Mouse (Mus musculus) neural tube, embryonic 11.5 days (tissue): ENCODE results near the gene Cdr2. TPM values are rescaled to one million over a fixed set of nuclear protein-coding genes. Genes with fewer than 3 reads are reported as not detected.
A peak's percentile ranks its signal among the peaks of the same experiment; 100 is the strongest.

Experiments used
- ATAC-seq: fragments of 200-750 bp; cut with Nextera tagmentation; 2 replicates; pipeline ENCODE4 v1.8.0; 2017; ENCODE audit warnings: moderate number of reproducible peaks, mild to moderate bottlenecking, moderate TSS enrichment, moderate library complexity; ENCODE audit not compliant: insufficient read depth, low FRiP score, low TSS enrichment
- DNase-seq: peaks from one replicate; pipeline ENCODE4 v3.0.0-alpha.2; 2015; ENCODE audit warnings: low spot score
- H3K27ac ChIP-seq: fragments of 300-500 bp; sonication (generic); 2 replicates; pipeline ENCODE4 v1.5.1; 2014; ENCODE audit warnings: low read depth, mild to moderate bottlenecking, low read length
- H3K27me3 ChIP-seq: fragments of 300-500 bp; sonication (generic); 2 replicates; pipeline ENCODE4 v1.6.1; 2014; ENCODE audit warnings: mild to moderate bottlenecking, low read length, mixed read lengths; ENCODE audit not compliant: control insufficient read depth, insufficient read depth
- H3K36me3 ChIP-seq: fragments of 300-500 bp; sonication (generic); 2 replicates; pipeline ENCODE4 v1.6.1; 2014; ENCODE audit warnings: mild to moderate bottlenecking, low read length, moderate library complexity, mixed read lengths; ENCODE audit not compliant: control insufficient read depth, insufficient read depth
- H3K4me1 ChIP-seq: fragments of 300-500 bp; sonication (generic); 2 replicates; pipeline ENCODE4 v1.6.1; 2014; ENCODE audit warnings: low read length, mixed read lengths; ENCODE audit not compliant: control insufficient read depth, insufficient read depth
- H3K4me2 ChIP-seq: fragments of 300-500 bp; sonication (generic); 2 replicates; pipeline ENCODE4 v1.6.1; 2014; ENCODE audit warnings: low read depth, mild to moderate bottlenecking, moderate library complexity
- H3K4me3 ChIP-seq: fragments of 300-500 bp; sonication (generic); 2 replicates; pipeline ENCODE4 v1.5.1; 2014; ENCODE audit warnings: low read depth, low read length
- H3K9ac ChIP-seq: fragments of 300-500 bp; sonication (generic); 2 replicates; pipeline ENCODE4 v1.6.1; 2014; ENCODE audit warnings: mild to moderate bottlenecking, low read length
- H3K9me3 ChIP-seq: fragments of 300-500 bp; sonication (generic); 2 replicates; pipeline ENCODE4 v1.6.1; 2016; ENCODE audit warnings: low read length; ENCODE audit not compliant: control insufficient read depth
- WGBS: fragments of 180-500 bp; shearing (Covaris S2); extraction: QIAGEN DNeasy Blood & Tissue Kit; methylation state at CpG from one replicate; pipeline ENCODE4 v1.1.7; 2014; 5-methylcytosine and 5-hydroxymethylcytosine counted together
- polyA plus RNA-seq: library from polyadenylated mRNA; unstranded; fragments of >200 nt; fragmentation: Nextera tagmentation; extraction: Ambion mirVana; gene quantifications from 2 replicates; pipeline ENCODE4 v1.2.1, GENCODE M21; 2014

Gene Cdr2
- polyA plus RNA-seq, 1 experiment from 2014 or later, result 17.9 TPM

DNA sequence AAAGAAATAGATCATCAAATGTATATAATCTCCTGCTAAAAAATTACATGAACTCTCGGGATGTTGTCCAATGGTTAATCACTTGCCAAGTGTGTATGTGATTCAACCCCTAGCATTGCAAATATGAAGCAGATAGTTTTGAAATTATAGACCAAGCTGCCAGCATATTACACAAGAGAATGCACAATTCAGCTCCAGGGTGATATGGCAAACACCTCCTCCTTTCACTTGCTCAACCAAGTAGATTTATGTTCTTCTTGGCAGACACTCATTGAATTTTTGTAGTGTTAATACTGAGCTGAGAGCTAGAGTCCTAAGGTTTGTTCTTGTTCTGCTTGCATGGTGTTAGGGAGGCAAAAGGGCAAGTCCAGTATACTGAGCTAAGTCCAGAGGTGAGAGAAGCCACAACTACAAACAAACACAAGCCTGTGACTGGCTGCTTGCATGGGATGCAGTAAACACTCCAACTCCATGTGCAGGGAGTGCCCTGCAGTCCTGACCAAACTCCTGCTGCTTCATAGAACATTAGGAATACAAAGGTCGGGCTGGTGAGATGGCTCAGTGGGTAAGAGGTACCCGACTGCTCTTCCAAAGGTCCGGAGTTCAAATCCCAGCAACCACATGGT, 21.8 kb upstream of the Cdr2 start:
- Histone ChIP-seq H3K27ac (no peak overlapping the region), H3K36me3 (no peaks in the 10 kb centered on the region), H3K4me2 (no peak overlapping the region), H3K9ac (no peak overlapping the region), H3K27me3 (no peaks in the 10 kb centered on the region), H3K9me3 (no peaks in the 10 kb centered on the region), H3K4me1 (no peaks in the 10 kb centered on the region), H3K4me3 (no peak overlapping the region)
- ATAC-seq, result no peak
- 74% methylated on average over 4 of the region's 4 CpGs for WGBS
- DNase-seq, result no peak

DNA sequence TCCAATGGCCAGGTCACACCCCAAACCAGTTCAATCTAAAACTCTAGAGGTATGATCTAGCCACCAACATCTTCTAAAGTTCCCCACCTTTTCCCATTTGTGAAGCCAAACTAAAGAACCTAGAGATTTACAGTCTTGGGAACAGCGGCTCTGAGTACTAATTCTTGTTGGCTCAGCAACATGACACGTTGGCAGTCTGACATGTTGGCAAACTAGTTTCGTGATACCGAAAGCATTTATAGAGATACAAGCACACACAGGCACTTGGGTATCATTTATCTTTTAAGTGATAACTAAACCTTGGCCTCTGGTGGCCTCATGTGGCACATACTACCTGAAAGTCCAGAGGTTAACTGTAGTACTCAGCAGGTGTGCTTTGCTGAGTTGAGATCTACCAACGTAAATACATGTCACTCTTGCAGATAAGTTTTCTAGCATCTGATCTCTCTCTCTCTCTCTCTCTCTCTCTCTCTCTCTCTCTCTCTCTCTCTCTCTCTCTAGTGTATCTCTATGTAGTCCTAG, 20.4 kb upstream of the Cdr2 start:
- no peaks in the 10 kb centered on the region for H3K27me3 ChIP-seq
- WGBS, result 91% methylated on average over 5 of the region's 5 CpGs

DNA sequence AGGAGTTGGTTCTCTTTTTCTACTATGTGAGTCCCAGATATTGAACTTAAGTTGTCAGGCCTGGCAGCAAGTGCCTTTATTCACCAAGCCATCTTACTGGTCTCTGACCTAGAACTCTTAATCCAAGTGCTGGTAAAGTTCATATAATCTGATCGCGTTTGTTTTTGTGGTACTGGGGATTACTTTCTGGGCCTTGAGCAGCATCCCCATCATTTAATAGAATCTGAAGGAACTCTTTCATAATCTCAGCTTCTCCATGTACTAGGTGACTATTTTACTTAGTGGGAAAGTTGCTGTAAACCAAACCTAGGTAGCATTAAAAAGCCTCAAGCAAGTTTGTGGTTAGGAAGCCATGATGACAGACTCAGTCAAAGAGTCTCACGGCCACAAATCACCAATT, 19.8 kb upstream of the Cdr2 start:
- H3K4me2 ChIP-seq, result no peak overlapping the region
- no peaks in the 10 kb centered on the region for H3K27me3 ChIP-seq
- WGBS, result 86% methylated on average over 3 of the region's 3 CpGs
- H3K36me3 ChIP-seq, result no peaks in the 10 kb centered on the region
- no peak overlapping the region for H3K27ac ChIP-seq
- ATAC-seq (no peak), DNase-seq (no peak)
- H3K4me1 ChIP-seq, result no peaks in the 10 kb centered on the region
- no peak overlapping the region for H3K9ac ChIP-seq
- H3K4me3 ChIP-seq, result no peak overlapping the region
- H3K9me3 ChIP-seq, result no peaks in the 10 kb centered on the region

More for the DNA sequence above, 20.4 kb upstream of the Cdr2 start:
- Histone ChIP-seq H3K9ac (no peak overlapping the region), H3K4me1 (no peaks in the 10 kb centered on the region), H3K4me2 (no peak overlapping the region), H3K27ac (no peak overlapping the region), H3K9me3 (no peaks in the 10 kb centered on the region), H3K4me3 (no peak overlapping the region), H3K36me3 (no peaks in the 10 kb centered on the region)
- DNase-seq (no peak), ATAC-seq (no peak)

DNA sequence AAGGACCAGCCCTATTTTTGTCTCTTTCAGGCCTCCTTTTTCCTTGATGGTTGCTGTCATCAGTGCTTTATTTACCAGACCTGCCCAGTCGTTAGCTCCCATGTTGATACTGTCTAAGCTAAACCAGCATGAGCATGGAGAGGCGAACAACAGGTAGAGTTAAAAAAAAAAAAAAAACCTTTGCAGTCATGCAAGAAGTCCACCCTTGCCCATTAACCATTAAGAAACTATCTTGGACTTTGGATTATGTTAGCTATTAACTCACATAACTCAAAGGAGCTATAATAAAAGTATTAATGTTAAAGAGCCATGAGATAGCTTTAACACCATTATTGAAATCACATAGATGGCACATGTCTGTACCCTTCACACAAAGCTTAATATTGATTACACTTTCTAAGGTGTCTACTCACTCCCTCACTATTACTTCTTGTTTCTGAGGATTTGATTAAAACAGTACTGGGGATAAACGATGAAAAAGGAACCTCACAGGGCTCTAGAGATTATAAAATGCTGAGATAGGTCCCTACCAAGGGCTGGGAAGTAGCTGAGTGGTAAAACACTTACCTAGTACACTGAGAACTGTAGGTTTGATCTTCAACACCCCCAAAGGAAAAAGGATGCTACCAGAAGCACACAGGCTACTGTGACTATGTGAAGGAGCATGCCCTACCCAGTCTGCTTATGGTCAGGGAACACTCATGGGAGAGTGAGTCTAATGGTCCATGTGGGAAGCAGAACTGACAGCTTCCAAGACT, 18.1 kb upstream of the Cdr2 start:
- Histone ChIP-seq H3K9me3 (no peaks in the 10 kb centered on the region), H3K27me3 (no peaks in the 10 kb centered on the region), H3K9ac (no peak overlapping the region), H3K36me3 (no peaks in the 10 kb centered on the region), H3K27ac (no peak overlapping the region), H3K4me1 (no peaks in the 10 kb centered on the region), H3K4me2 (no peak overlapping the region), H3K4me3 (no peak overlapping the region)
- DNase-seq, result no peak
- WGBS, result 67% methylated on average over 3 of the region's 3 CpGs
- no peak for ATAC-seq

DNA sequence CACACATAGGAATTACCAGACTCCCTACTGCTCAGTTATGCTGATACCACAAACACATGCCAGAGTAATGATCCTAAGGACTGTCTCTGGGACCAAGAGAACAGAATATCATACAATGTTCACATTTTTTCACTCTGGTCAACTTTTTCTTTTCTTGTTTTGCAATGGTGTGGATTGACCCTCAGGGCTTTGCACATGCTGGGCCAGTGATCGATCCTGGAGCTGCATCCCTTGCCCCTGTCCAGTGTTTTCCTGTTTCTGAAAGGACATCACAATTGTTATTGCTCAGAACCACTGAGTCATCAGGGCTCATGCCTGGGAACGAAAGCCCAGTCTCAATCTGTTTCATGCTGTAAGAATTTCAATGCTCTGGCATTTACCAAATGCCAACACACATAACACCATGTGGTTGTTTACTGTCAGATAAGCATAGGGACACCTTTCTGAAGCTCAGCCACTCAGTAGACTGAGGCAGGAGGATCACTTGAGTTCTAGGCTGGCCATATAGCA, 17.0 kb upstream of the Cdr2 start:
- no peak for ATAC-seq
- Histone ChIP-seq H3K36me3 (no peaks in the 10 kb centered on the region), H3K4me2 (no peak overlapping the region), H3K27ac (no peak overlapping the region), H3K27me3 (no peaks in the 10 kb centered on the region), H3K9me3 (no peaks in the 10 kb centered on the region), H3K4me3 (no peak overlapping the region), H3K4me1 (no peaks in the 10 kb centered on the region), H3K9ac (no peak overlapping the region)
- WGBS, result 84% methylated on average over 2 of the region's 2 CpGs
- no peak for DNase-seq

DNA sequence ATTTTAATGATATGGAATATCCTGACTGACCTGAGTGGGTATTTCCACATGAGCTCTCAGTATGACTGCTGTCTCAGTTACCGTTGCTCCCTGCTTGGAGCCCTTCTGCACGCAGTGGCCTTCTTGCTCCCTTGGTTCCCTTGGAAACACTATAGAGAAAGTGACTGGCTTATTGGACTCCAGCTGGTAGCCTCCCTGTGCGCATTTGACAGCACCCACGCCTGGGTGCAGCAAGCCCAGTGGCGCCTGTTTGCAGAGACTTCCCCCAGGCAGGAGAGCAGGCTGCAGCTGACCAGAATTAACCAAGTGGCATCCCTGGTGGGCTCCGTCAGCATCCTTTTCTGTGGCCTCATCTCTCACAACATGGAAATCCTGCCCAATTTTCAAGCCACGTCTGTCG, 9.1 kb upstream of the Cdr2 start:
- Histone ChIP-seq H3K27me3 (no peaks in the 10 kb centered on the region), H3K27ac (no peak overlapping the region), H3K36me3 (no peaks in the 10 kb centered on the region), H3K4me2 (no peak overlapping the region), H3K4me1 (no peaks in the 10 kb centered on the region), H3K9me3 (no peaks in the 10 kb centered on the region), H3K4me3 (no peak overlapping the region), H3K9ac (no peak overlapping the region)
- no peak for ATAC-seq
- DNase-seq, result no peak
- 78% methylated on average over 8 of the region's 8 CpGs for WGBS

DNA sequence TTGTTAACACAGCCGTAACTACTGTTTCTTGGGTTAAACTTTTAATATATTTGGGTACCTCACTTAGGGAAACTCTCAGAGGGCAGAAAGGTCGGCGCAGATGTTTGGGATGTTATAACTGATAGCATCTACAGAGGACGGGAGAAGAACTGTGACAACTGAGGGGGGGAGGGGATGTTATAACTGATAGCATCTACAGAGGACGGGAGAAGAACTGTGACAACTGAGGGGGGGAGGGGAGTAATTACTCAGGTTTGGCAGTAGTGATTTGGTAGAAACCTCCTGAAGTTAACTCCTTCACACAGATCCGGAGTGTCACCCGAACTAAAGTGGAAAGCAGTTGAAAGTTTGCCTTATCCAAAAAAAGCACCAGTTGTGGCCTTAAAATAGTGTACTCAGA, 856 bp upstream of the Cdr2 start:
- peak; percentile 27 for ATAC-seq
- WGBS, result 13% methylated on average over 7 of the region's 7 CpGs
- no peaks in the 10 kb centered on the region for H3K4me1 ChIP-seq
- DNase-seq, result no peak
- H3K27ac ChIP-seq, result no peak overlapping the region; the same call in 1 of the 2 replicates
- peak overlapping the region; percentile 59 for H3K9ac ChIP-seq
- H3K36me3 ChIP-seq, result no peaks in the 10 kb centered on the region
- peak overlapping the region; percentile 68 for H3K4me2 ChIP-seq
- no peaks in the 10 kb centered on the region for H3K27me3 ChIP-seq
- H3K9me3 ChIP-seq, result no peaks in the 10 kb centered on the region
- H3K4me3 ChIP-seq, result peak overlapping the region; percentile 57

DNA sequence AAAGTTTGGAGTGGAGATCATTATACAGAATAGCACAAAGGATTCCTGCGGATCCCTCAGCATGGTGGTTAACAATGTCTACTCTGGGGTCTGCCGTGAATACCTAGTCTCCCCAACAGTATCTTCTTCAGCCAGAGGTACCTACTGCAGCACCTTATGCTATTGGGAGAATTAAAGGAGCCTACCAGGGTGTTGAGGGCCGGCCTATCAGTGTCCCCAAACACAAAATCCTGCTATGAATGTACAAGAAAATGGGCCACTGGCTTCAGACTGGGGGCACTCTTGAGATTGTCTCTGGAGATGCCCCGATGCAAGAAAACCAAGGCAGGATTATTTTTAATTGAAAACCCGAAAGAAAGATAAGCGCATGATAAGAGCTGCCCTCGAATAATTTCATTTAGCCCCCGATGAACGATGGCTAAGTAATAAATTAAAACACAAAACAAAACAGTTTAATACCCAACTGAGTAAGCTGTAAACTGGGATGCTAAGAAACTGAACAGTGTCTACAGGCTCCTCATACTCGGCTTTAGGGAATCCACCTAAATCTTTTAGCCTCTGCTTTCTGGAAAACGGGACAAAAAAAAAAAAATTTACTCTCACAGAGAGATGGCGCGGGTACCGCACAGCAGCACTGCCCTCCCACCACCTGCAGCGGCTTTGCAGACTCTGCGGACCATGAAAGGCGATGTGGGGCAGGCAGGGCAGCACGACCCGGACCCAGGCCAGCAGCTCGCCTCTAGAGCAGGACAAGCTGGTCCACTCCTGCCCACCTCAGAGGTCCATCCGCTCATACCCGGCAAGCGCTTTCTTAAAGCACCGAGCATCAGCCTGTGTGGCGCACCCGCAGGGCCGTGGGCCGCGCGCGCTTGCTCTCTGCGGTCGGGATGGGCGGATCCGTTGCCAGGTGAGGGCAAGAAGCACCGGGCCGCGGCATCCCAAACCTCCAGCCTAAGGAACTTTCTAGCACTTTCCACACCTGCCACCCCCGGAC, 884 bp downstream of the Cdr2 start:
- Histone ChIP-seq H3K9me3 (no peaks in the 10 kb centered on the region), H3K27ac (no peak overlapping the region), H3K9ac (peak overlapping the region; percentile 58), H3K4me1 (no peaks in the 10 kb centered on the region), H3K36me3 (no peaks in the 10 kb centered on the region), H3K27me3 (no peaks in the 10 kb centered on the region), H3K4me3 (peak overlapping the region; percentile 57), H3K4me2 (peak overlapping the region; percentile 61)
- DNase-seq (peak; percentile 63), ATAC-seq (peak; percentile 36)
- 5% methylated on average over 39 of the region's 39 CpGs for WGBS
